Mouse (Mus musculus) lung, embryonic 16.5 days (tissue): ENCODE data around the gene Gm7247. TPM values are rescaled to one million over a fixed set of nuclear protein-coding genes. Genes with fewer than 3 reads are reported as not detected.

Experiments used
- ATAC-seq: fragments of 200-750 bp; cut with Nextera tagmentation; 2 replicates; pipeline ENCODE4 v1.8.0; 2017; ENCODE audit warnings: low read depth, mild to moderate bottlenecking, moderate library complexity
- H3K27ac ChIP-seq: fragments of 300-500 bp; sonication (generic); 2 replicates; pipeline ENCODE4 v1.5.1; 2014; ENCODE audit warnings: mild to moderate bottlenecking, control low read depth, low read length
- H3K27me3 ChIP-seq: fragments of 300-500 bp; sonication (generic); 2 replicates; pipeline ENCODE4 v1.6.1; 2014; ENCODE audit warnings: low read depth, low read length, mixed read lengths; ENCODE audit not compliant: control insufficient read depth, insufficient read depth
- H3K36me3 ChIP-seq: fragments of 300-500 bp; sonication (generic); 2 replicates; pipeline ENCODE4 v1.6.1; 2014; ENCODE audit warnings: low read length; ENCODE audit not compliant: control insufficient read depth, insufficient read depth
- H3K4me1 ChIP-seq: fragments of 300-500 bp; sonication (generic); replicated peaks from 2 replicates; pipeline ENCODE4 v1.6.1; 2014; ENCODE audit warnings: low read length, mixed read lengths; ENCODE audit not compliant: control insufficient read depth, insufficient read depth
- H3K4me2 ChIP-seq: fragments of 300-500 bp; sonication (generic); 2 replicates; pipeline ENCODE4 v1.6.1; 2014; ENCODE audit warnings: low read depth, low read length, control low read depth
- H3K4me3 ChIP-seq: fragments of 300-500 bp; sonication (generic); 2 replicates; pipeline ENCODE4 v1.5.1; 2014; ENCODE audit warnings: mild to moderate bottlenecking, low read length, control low read depth
- H3K9ac ChIP-seq: fragments of 300-500 bp; sonication (generic); 2 replicates; pipeline ENCODE4 v1.6.1; 2014; ENCODE audit warnings: low read length, control low read depth
- H3K9me3 ChIP-seq: fragments of 300-500 bp; sonication (generic); 2 replicates; pipeline ENCODE4 v1.6.1; 2016; ENCODE audit warnings: low read length; ENCODE audit not compliant: control insufficient read depth
- WGBS: fragments of 180-500 bp; shearing (Covaris S2); extraction: QIAGEN DNeasy Blood & Tissue Kit; methylation state at CpG from one replicate; pipeline ENCODE4 v1.1.7; 2014; 5-methylcytosine and 5-hydroxymethylcytosine counted together
- polyA plus RNA-seq: library from polyadenylated mRNA; unstranded; fragments of >200 nt; fragmentation: Nextera tagmentation; extraction: Ambion mirVana; gene quantifications from 2 replicates; pipeline ENCODE4 v1.2.1, GENCODE M21; 2015

The Gm7247 gene
- not detected in 2 replicates for polyA plus RNA-seq

GRCm38 (mm10) chr14:51361456-51361855, at the start of gene Gm7247:
TSS of gene Gm7247 (plus strand) at chr14:51361756.
- H3K36me3 ChIP-seq, result no peaks in the 10 kb centered on the region
- H3K27me3 ChIP-seq, result peaks cover 2% of the 10 kb centered on the region; the same call in 1 of the 2 replicates
- H3K9ac ChIP-seq, result no peak within 1 kb of the TSS
- H3K4me3 ChIP-seq, result no peak within 1 kb of the TSS
- WGBS, result 73% methylated on average over 1 of the region's 1 CpGs
- H3K27ac ChIP-seq, result no peak within 1 kb of the TSS
- no peaks in the 10 kb centered on the region for H3K4me1 ChIP-seq
- no peak for ATAC-seq
- no peaks in the 10 kb centered on the region for H3K9me3 ChIP-seq
- no peak within 1 kb of the TSS for H3K4me2 ChIP-seq

GRCm38 (mm10) chr14:51324001-51324400, 37.6 kb upstream of the Gm7247 start:
- H3K27ac ChIP-seq, result no peak overlapping the region
- no peaks in the 10 kb centered on the region for H3K9me3 ChIP-seq
- H3K27me3 ChIP-seq, result no peaks in the 10 kb centered on the region
- H3K4me3 ChIP-seq, result no peak overlapping the region
- ATAC-seq, result no peak
- H3K4me1 ChIP-seq, result no peaks in the 10 kb centered on the region
- H3K9ac ChIP-seq, result no peak overlapping the region
- H3K4me2 ChIP-seq, result no peak overlapping the region
- 38% methylated on average over 1 of the region's 1 CpGs for WGBS
- no peaks in the 10 kb centered on the region for H3K36me3 ChIP-seq

GRCm38 (mm10) chr14:51346027-51346426, 15.5 kb upstream of the Gm7247 start:
- ATAC-seq, result no peak
- Histone ChIP-seq H3K27me3 (no peaks in the 10 kb centered on the region), H3K4me3 (no peak overlapping the region), H3K36me3 (no peaks in the 10 kb centered on the region), H3K9ac (no peak overlapping the region), H3K4me1 (no peaks in the 10 kb centered on the region), H3K9me3 (no peaks in the 10 kb centered on the region), H3K4me2 (no peak overlapping the region), H3K27ac (no peak overlapping the region)

GRCm38 (mm10) chr14:51358111-51358982, 3.2 kb upstream of the Gm7247 start:
- no peaks in the 10 kb centered on the region for H3K4me1 ChIP-seq
- peak overlapping the region; percentile 62 for H3K9ac ChIP-seq
- H3K36me3 ChIP-seq, result no peaks in the 10 kb centered on the region
- H3K27ac ChIP-seq, result no peak overlapping the region
- H3K27me3 ChIP-seq, result peaks cover 2% of the 10 kb centered on the region; the same call in 1 of the 2 replicates
- H3K9me3 ChIP-seq, result no peaks in the 10 kb centered on the region
- H3K4me2 ChIP-seq, result peak overlapping the region; percentile 90
- peak overlapping the region; percentile 52 for H3K4me3 ChIP-seq
- peak; percentile 76 for ATAC-seq
- 4% methylated on average over 51 of the region's 75 CpGs for WGBS

GRCm38 (mm10) chr14:51382805-51383204, 21.2 kb downstream of the Gm7247 start:
- H3K27ac ChIP-seq, result no peak overlapping the region
- no peak overlapping the region for H3K4me2 ChIP-seq
- no peak overlapping the region for H3K4me3 ChIP-seq
- 94% methylated on average over 20 of the region's 20 CpGs for WGBS
- no peaks in the 10 kb centered on the region for H3K27me3 ChIP-seq
- no peak overlapping the region for H3K9ac ChIP-seq
- H3K36me3 ChIP-seq, result no peaks in the 10 kb centered on the region
- ATAC-seq, result no peak
- H3K4me1 ChIP-seq, result no peaks in the 10 kb centered on the region
- peaks cover 16% of the 10 kb centered on the region for H3K9me3 ChIP-seq

- Histone ChIP-seq H3K9me3 (peaks cover 21% of the 10 kb centered on the region), H3K4me3 (no peak overlapping the region), H3K4me1 (no peaks in the 10 kb centered on the region), H3K4me2 (no peak overlapping the region), H3K36me3 (no peaks in the 10 kb centered on the region), H3K9ac (no peak overlapping the region), H3K27ac (no peak overlapping the region), H3K27me3 (no peaks in the 10 kb centered on the region)
- ATAC-seq, result no peak
- 95% methylated on average over 10 of the region's 10 CpGs for WGBS
Observed at GRCm38 (mm10) chr14:51384351-51384750, 22.8 kb downstream of the Gm7247 start.

GRCm38 (mm10) chr14:51385741-51386140, 24.2 kb downstream of the Gm7247 start:
- Histone ChIP-seq H3K4me1 (no peaks in the 10 kb centered on the region), H3K27me3 (no peaks in the 10 kb centered on the region), H3K4me2 (no peak overlapping the region), H3K27ac (no peak overlapping the region), H3K4me3 (no peak overlapping the region), H3K36me3 (no peaks in the 10 kb centered on the region), H3K9ac (no peak overlapping the region), H3K9me3 (peaks cover 21% of the 10 kb centered on the region)
- 85% methylated on average over 4 of the region's 4 CpGs for WGBS
- no peak for ATAC-seq

- WGBS, result 95% methylated on average over 8 of the region's 8 CpGs
- no peak overlapping the region for H3K9ac ChIP-seq
- H3K36me3 ChIP-seq, result no peaks in the 10 kb centered on the region
- no peak overlapping the region for H3K4me2 ChIP-seq
- H3K4me1 ChIP-seq, result no peaks in the 10 kb centered on the region
- H3K27me3 ChIP-seq, result no peaks in the 10 kb centered on the region
- H3K4me3 ChIP-seq, result no peak overlapping the region
- ATAC-seq, result no peak
- H3K9me3 ChIP-seq, result peaks cover 21% of the 10 kb centered on the region
- H3K27ac ChIP-seq, result no peak overlapping the region
Observed at GRCm38 (mm10) chr14:51387768-51388167, 26.2 kb downstream of the Gm7247 start.

- Histone ChIP-seq H3K27me3 (no peaks in the 10 kb centered on the region), H3K4me1 (no peaks in the 10 kb centered on the region), H3K9me3 (peaks cover 16% of the 10 kb centered on the region), H3K4me2 (no peak overlapping the region), H3K9ac (no peak overlapping the region), H3K27ac (no peak overlapping the region), H3K36me3 (no peaks in the 10 kb centered on the region), H3K4me3 (no peak overlapping the region)
- 93% methylated on average over 9 of the region's 9 CpGs for WGBS
- ATAC-seq, result no peak
Observed at GRCm38 (mm10) chr14:51388222-51388621, 26.7 kb downstream of the Gm7247 start.
